Mouse (Mus musculus): Measurements from ENCODE around the gene AC134908.4. TPM values are rescaled to one million over a fixed set of nuclear protein-coding genes. Genes with fewer than 3 reads are reported as not detected.

Gene AC134908.4
- total RNA-seq (2021): 1 to 10 TPM in 1 of 2 experiments, not detected in 1; 1.4 TPM
- long read RNA-seq, experiment 1, partial matches to known transcripts: 0 of 2 reads
- long read RNA-seq, experiment 1, other reads (novel, unspliced or antisense): 2 of 2 reads
- long read RNA-seq, experiment 2: 0 reads

DNA sequence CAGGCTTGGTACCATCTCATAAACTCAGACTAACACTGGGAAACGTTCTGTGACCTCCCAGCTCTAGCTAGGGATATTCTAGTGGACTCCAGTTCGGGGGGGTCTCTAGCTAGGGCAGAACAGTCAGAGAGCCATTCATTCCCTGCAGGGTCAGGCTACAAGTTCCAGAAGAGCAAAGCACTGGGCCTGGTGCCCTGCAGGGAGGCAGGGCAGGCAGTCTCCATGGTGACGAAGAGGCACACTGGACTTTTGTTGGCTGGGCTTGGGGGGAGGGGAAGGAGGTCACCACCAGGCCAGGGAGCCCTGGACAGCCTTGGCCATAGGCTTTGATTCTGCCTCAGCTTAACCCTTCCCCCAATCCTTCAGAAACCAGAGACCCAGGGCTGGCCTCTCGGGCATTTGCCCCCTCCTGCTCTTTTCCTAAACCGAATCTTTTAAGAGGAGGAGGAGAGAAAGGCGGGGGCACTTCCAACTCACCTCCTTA, at the start of gene AC134908.4:
AC134908.4 (minus strand) TSS at position 51 of the 484 bp plus-strand sequence.
- DNase-seq (ENCODE audit: low spot score in 2 of 2): no peak

DNA sequence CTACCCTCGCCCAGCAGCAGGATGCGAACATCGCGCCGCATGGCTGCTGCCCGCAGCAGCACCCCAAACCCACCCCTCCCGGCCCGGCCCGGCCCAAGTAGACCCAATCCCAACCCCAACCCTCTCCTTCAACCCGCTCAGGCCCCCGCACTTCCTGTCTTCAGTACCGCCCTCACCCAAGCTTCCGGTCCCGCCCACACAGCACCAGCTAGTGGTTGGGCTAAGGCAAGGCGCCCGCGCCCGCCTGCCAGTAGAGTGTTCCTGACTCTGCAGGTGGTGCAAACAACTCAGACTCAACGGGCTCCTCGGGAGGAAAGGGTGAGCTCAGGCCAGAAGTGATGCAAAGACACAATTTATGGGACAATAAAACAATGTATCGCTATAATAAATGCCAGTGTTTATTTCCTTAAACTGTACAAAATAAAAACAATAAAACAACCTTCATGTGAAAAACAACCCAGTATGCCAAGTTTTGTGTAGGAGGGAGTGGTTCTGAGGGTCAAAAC, 49.0 kb upstream of the AC134908.4 start, which contains the start of gene Rhot2:
Rhot2 (minus strand) TSS at position 456 of the 506 bp plus-strand sequence.
- peak; percentile 90 to 91 for DNase-seq (ENCODE audit: low spot score in 2 of 2)

DNA sequence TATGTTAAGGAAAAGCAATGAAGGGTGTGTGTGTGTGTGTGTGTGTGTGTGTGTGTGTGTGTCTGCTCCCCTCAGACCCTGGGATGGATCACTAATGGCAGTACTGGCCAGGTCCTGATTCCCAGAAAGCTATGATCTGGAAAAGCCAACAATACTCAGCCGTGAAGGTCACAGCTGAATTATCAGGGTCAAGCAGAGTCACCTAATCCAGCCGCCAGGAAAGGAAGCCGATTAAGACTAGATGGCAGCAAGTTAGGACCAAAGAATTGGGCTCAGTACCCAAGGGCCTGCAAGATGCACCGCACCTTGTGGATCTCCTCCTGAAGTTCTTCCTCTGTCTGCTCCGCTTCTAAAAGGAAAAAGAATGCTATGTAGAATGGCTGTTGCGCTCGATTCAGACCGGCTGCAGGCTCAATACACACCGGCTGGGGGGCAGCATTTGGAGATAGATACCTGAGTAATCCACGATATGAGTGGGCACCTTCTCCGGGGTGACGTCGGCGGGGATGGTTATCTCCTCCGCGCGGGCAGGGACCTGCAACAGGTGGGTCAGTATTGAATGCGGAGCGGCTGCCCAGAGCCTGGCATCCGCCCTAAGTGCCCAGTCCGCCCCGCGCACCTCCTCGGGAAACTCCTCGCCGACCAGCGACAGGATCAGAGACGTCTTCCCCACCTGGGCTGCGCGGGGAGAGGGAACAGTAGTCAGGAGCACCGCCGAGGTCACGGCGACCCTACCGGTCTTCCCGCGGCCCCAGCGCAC, 48.4 kb upstream of the AC134908.4 start:
- DNase-seq (ENCODE audit: low spot score in 2 of 2): no peak

GRCm38 (mm10) chr17:25843122-25843521, 47.7 kb upstream of the AC134908.4 start:
- DNase-seq (ENCODE audit: low spot score in 2 of 2): no peak

GRCm38 (mm10) chr17:25842509-25842908, 47.0 kb upstream of the AC134908.4 start:
- no peak for DNase-seq (ENCODE audit: low spot score in 2 of 2)

GRCm38 (mm10) chr17:25841117-25841880, 45.8 kb upstream of the AC134908.4 start, which contains the start of gene Gm20683:
Gene Gm20683, minus strand, starts transcription at chr17:25841763.
- no peak for DNase-seq (ENCODE audit: low spot score in 2 of 2)

GRCm38 (mm10) chr17:25840519-25840918, 45.1 kb upstream of the AC134908.4 start:
- no peak for DNase-seq (ENCODE audit: low spot score in 2 of 2)

DNA sequence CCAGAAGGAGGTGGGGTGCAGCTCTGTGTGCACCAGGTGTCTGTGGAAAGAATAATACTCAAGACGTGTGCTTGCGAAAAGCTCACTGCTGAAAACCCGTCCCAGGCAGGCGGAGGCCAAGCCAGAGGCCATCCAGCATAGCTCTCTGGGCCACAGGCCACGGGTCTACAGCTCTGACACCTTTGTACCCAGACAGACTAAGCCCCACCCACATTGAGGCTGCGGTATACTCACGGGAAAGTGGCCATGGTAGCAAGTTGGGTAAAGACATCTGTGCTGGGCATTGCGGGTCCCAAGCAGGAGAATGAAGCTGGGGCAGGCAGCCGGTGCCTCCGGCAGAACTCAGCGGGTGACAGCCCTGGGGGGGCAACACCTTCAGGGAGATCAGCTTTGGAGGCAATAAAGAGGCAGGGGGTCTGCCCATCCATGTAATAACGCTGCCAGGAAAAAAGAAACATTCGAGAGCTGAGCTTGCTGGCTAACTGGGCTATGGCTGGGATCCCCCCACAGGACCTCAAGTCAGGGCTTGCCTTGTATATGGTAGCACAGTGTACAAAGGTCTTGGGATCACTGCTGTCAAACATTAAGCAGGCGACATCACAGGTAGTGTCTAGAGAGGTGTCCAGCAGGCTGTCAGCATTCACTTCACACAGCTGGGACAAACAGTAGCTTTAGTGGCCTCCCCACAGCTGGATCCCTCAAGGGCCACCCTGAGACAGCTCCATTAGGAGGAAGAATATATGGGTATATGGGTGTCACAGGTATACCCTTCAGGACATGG, 44.2 kb upstream of the AC134908.4 start:
- DNase-seq (ENCODE audit: low spot score in 2 of 2): no peak

GRCm38 (mm10) chr17:25838904-25839303, 43.4 kb upstream of the AC134908.4 start:
- DNase-seq (ENCODE audit: low spot score in 2 of 2): no peak

- no peak for DNase-seq (ENCODE audit: low spot score in 2 of 2)
These were observed 42.1 kb upstream of the AC134908.4 start for GRCm38 (mm10) chr17:25837533-25837932.

GRCm38 (mm10) chr17:25837076-25837410, 41.6 kb upstream of the AC134908.4 start, which contains the start of gene Rhbdl1:
Gene Rhbdl1, minus strand, starts transcription at chr17:25837295.
- DNase-seq (ENCODE audit: low spot score in 2 of 2): peak; percentile 68 to 77

DNA sequence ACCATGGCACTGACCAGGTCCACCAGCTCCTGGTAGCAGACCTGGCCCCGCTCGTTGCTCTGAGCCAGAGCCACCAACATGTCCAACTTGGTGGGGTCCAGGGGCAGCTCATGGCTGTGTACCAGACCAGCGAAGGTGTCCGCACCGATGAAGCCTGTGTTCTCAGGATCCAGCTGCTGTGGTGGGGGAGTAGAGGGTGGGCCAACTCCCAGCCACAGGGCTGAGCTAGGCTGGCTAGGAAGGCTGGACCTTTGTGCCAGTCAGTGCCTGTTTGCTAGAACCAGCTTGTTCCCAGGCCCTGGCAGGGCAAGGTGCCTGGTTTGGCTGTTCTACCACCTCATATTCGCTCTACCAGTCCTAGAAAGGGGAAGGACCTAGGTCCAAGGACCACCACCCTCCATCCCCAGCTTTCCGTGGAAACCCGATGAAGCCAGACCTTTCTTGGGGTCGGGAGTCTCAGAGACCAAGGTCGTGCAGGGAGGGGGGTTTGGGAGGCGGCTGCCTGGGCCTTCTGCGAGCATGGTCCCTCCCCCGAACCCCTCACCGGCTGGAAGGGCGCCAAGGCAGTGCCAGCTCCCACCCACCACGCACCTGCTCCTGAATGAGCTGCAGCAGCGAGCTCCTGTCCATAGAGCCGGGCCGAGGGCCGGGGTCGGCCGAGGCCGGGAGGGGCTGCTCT, 41.1 kb upstream of the AC134908.4 start:
- DNase-seq (ENCODE audit: low spot score in 2 of 2): no peak

DNA sequence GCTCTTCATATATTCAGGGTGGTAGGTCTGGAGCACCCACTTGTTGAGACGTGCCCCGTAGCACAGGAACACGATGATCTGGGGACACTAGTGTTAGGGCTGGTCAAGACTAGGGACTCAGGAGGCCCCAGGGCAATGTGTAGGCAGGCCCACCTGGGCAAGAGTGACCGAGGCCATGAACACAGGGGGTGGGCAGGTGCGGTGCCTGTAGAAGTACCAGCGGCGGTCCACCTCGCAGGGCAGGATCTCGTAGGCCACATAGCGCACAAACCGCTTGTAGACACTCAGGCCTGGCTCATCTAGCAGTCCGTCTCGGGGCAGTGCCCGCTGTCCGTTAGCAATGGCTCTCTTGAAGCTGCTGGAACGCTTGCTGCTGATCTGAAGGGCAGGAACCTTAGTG, 40.4 kb upstream of the AC134908.4 start:
- DNase-seq (ENCODE audit: low spot score in 2 of 2): no peak

- no peak for DNase-seq (ENCODE audit: low spot score in 2 of 2)
These were observed 39.8 kb upstream of the AC134908.4 start for GRCm38 (mm10) chr17:25835301-25835700.

GRCm38 (mm10) chr17:25834595-25835222, 39.2 kb upstream of the AC134908.4 start:
- no peak for DNase-seq (ENCODE audit: low spot score in 2 of 2)

- DNase-seq (ENCODE audit: low spot score in 2 of 2): no peak
These were observed 38.6 kb upstream of the AC134908.4 start for GRCm38 (mm10) chr17:25833961-25834594.

GRCm38 (mm10) chr17:25833291-25833663, 37.8 kb upstream of the AC134908.4 start, which contains the start of gene Stub1:
Gene Stub1, minus strand, starts transcription at chr17:25833404.
- peak; percentile 85 to 88 for DNase-seq (ENCODE audit: low spot score in 2 of 2)

DNA sequence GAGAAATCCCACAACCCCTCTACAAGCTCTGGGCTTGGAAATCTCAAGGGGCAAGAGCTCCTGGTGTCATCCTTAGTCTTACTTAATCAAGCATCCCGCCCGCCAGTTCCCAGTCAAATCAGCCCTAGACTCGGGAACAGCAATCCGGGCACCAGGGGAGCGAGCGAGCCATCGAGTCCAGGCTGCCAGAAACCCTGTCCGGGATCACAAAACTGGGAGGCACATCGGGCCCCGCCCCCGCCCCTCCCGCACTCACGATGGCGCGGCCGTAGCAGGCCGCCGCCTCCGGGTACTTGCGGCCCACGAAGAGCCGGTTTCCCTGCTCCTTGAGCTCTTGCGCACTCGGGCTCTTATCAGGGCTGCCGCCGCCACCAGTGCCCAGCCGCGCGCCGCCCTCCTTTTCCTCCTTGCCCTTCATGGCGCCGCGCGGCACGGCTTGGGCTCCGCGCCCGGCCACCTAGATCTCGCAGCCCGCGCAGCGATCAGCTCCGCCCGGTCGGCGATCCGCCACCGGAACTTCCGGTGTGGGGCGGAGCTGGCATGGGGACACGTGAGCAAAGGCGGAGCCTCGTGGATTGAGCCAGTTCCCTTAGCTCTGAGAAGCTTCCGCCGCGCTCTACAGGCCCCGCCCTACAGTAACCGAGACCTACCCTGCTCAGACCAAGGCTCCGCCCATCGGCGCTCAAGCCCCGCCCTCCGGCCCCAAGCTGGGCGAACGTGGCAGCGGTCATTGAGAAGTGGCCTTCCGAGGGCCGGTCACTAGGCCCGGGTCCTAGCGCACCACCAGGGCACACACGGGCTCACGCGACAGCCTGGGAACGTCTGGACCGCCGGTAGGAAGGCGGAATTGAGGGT, 37.2 kb upstream of the AC134908.4 start:
- peak; percentile 99 for DNase-seq (ENCODE audit: low spot score in 2 of 2)

All from adrenal gland, adult 18-20 months (tissue).